Mouse (Mus musculus): Measurements from ENCODE around the gene Uchl4. TPM values are rescaled to one million over a fixed set of nuclear protein-coding genes. Genes with fewer than 3 reads are reported as not detected.

The Uchl4 gene
- polyA plus RNA-seq, 1 experiment, result 0.11 TPM

DNA sequence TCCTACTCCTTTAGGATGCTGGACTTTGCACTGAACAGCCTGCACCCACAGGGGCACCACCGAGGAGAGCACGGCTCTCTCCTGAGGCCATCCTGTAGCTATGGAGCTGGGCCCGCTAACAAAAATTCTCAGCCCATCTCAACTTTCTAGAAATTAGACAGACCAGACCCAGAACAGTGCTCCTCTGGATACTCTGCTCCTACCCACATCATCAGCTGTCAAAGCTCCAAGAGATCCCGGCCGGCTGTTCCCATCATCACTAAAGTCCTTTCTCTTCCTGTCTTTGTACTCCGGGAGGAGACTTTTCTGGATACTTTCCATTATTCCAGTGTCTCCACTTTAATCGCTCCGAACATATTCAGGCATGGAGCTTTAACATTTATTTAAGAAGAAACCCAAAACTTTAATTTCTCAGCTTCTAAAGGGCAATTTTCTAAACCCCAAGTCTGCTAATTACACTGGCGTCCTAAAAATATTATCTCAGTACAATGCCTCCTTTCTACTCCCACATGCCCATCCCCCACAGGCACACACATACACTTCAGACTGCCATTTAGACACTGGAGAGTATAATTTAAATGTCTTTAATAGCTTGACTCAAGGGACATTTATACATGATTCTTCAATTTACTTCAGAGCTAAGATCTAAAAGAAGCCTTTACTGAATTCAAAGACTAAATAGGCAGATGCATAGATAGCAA, 2.6 kb upstream of the Uchl4 start:
- no peaks in the 10 kb centered on the region for H3K27me3 ChIP-seq (ENCODE audit: control insufficient read depth, insufficient read depth, low read length)
- DNase-seq, result no peak
- TF ChIP-seq CTCF (IDR thresholded peaks at IDR 0.05; ENCODE audit: borderline replicate concordance, insufficient read depth, low read depth, low read length) (no peak), POLR2A (IDR thresholded peaks at IDR 0.05; ENCODE audit: borderline replicate concordance, insufficient read depth, low read length) (no peak)
- 0 out of 2 replicates have a peak, but pooled peaks cover 6% of the 10 kb centered on the region for H3K4me1 ChIP-seq (ENCODE audit: control insufficient read depth, insufficient read depth, low read length)
- H3K27ac ChIP-seq (ENCODE audit: insufficient read depth, low read length), result no peak overlapping the region
- H3K4me3 ChIP-seq (replicated peaks; ENCODE audit: insufficient read depth, low read depth, low read length), result no peak overlapping the region
- 55% methylated on average over 9 of the region's 9 CpGs for WGBS

GRCm38 (mm10) chr9:64233656-64234055, 1.3 kb upstream of the Uchl4 start:
- H3K27ac ChIP-seq (ENCODE audit: insufficient read depth, low read length), result no peak overlapping the region
- 0 out of 2 replicates have a peak, but pooled peaks cover 6% of the 10 kb centered on the region for H3K4me1 ChIP-seq (ENCODE audit: control insufficient read depth, insufficient read depth, low read length)
- WGBS, result 71% methylated on average over 5 of the region's 5 CpGs
- H3K4me3 ChIP-seq (replicated peaks; ENCODE audit: insufficient read depth, low read depth, low read length), result no peak overlapping the region
- no peaks in the 10 kb centered on the region for H3K27me3 ChIP-seq (ENCODE audit: control insufficient read depth, insufficient read depth, low read length)
- TF ChIP-seq CTCF (IDR thresholded peaks at IDR 0.05; ENCODE audit: borderline replicate concordance, insufficient read depth, low read depth, low read length) (no peak), POLR2A (IDR thresholded peaks at IDR 0.05; ENCODE audit: borderline replicate concordance, insufficient read depth, low read length) (no peak)
- no peak for DNase-seq

GRCm38 (mm10) chr9:64236056-64236455, 1.1 kb downstream of the Uchl4 start:
- no peak overlapping the region for H3K27ac ChIP-seq (ENCODE audit: insufficient read depth, low read length)
- no peak for DNase-seq
- no peak overlapping the region for H3K4me3 ChIP-seq (replicated peaks; ENCODE audit: insufficient read depth, low read depth, low read length)
- TF ChIP-seq POLR2A (IDR thresholded peaks at IDR 0.05; ENCODE audit: borderline replicate concordance, insufficient read depth, low read length) (no peak), CTCF (IDR thresholded peaks at IDR 0.05; ENCODE audit: borderline replicate concordance, insufficient read depth, low read depth, low read length) (no peak)
- H3K27me3 ChIP-seq (ENCODE audit: control insufficient read depth, insufficient read depth, low read length), result no peaks in the 10 kb centered on the region
- peaks cover 3% of the 10 kb centered on the region; the same call in 1 of the 2 replicates for H3K4me1 ChIP-seq (ENCODE audit: control insufficient read depth, insufficient read depth, low read length)
- 96% methylated on average over 7 of the region's 7 CpGs for WGBS

GRCm38 (mm10) chr9:64240116-64240515, 5.1 kb downstream of the Uchl4 start:
- TF ChIP-seq POLR2A (IDR thresholded peaks at IDR 0.05; ENCODE audit: borderline replicate concordance, insufficient read depth, low read length) (no peak), CTCF (IDR thresholded peaks at IDR 0.05; ENCODE audit: borderline replicate concordance, insufficient read depth, low read depth, low read length) (no peak)
- Histone ChIP-seq H3K27me3 (ENCODE audit: control insufficient read depth, insufficient read depth, low read length) (no peaks in the 10 kb centered on the region), H3K4me1 (ENCODE audit: control insufficient read depth, insufficient read depth, low read length) (no peaks in the 10 kb centered on the region; the same call in 1 of the 2 replicates), H3K27ac (ENCODE audit: insufficient read depth, low read length) (no peak overlapping the region), H3K4me3 (replicated peaks; ENCODE audit: insufficient read depth, low read depth, low read length) (no peak overlapping the region)
- WGBS, result 57% methylated on average over 2 of the region's 2 CpGs
- DNase-seq, result no peak

DNA sequence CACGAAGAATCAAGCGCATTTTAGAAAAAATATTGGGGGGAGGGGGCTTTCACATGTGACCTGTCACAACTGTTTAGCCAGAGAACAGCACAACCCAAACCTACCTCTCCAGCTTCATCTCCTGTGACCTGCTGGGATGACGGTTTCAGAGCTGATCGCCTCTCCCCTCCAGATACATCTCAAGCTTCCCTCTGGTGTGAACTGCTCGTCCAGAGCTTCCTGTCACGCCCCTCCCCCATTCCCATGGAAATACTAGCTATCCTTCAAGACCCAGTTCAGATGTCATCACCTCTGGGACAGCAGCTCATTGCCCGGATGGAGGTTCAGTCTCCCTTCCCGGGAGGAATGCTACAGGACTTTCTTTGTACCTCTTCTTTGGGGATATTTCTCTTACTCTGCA, 5.7 kb downstream of the Uchl4 start:
- WGBS, result 64% methylated on average over 8 of the region's 8 CpGs
- no peak for DNase-seq
- no peak overlapping the region for H3K27ac ChIP-seq (ENCODE audit: insufficient read depth, low read length)
- H3K27me3 ChIP-seq (ENCODE audit: control insufficient read depth, insufficient read depth, low read length), result no peaks in the 10 kb centered on the region
- no peaks in the 10 kb centered on the region; the same call in 1 of the 2 replicates for H3K4me1 ChIP-seq (ENCODE audit: control insufficient read depth, insufficient read depth, low read length)
- TF ChIP-seq CTCF (IDR thresholded peaks at IDR 0.05; ENCODE audit: borderline replicate concordance, insufficient read depth, low read depth, low read length) (no peak), POLR2A (IDR thresholded peaks at IDR 0.05; ENCODE audit: borderline replicate concordance, insufficient read depth, low read length) (no peak)
- H3K4me3 ChIP-seq (replicated peaks; ENCODE audit: insufficient read depth, low read depth, low read length), result no peak overlapping the region

DNA sequence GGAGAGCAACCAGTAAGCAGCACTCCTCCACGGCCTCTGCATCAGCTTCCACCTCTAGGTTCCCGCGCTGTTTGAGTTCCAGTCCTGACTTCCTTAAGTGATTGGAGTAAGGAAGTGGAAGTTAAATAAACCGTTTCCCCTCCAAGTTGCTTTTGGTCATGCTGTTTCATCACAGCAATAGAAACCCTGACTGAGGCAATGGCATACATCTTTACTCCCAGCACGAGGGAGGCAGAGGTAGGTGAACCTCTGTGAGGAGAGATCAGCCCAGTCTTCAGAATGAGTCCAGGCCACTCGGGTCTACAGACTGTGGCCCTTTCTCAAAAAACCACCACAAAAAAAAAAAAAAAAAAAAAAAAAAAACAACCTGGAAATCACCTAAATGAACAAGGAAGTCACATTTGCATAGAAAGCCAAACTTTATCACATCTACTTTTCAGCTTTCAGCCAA, 7.4 kb downstream of the Uchl4 start:
- H3K4me3 ChIP-seq (replicated peaks; ENCODE audit: insufficient read depth, low read depth, low read length), result no peak overlapping the region
- TF ChIP-seq POLR2A (IDR thresholded peaks at IDR 0.05; ENCODE audit: borderline replicate concordance, insufficient read depth, low read length) (no peak), CTCF (IDR thresholded peaks at IDR 0.05; ENCODE audit: borderline replicate concordance, insufficient read depth, low read depth, low read length) (no peak)
- 82% methylated on average over 6 of the region's 6 CpGs for WGBS
- H3K27ac ChIP-seq (ENCODE audit: insufficient read depth, low read length), result no peak overlapping the region
- H3K27me3 ChIP-seq (ENCODE audit: control insufficient read depth, insufficient read depth, low read length), result no peaks in the 10 kb centered on the region
- no peak for DNase-seq
- H3K4me1 ChIP-seq (ENCODE audit: control insufficient read depth, insufficient read depth, low read length), result no peaks in the 10 kb centered on the region; the same call in 1 of the 2 replicates

GRCm38 (mm10) chr9:64249371-64249770, 14.4 kb downstream of the Uchl4 start:
- WGBS, result 90% methylated on average over 1 of the region's 1 CpGs
- Histone ChIP-seq H3K4me3 (replicated peaks; ENCODE audit: insufficient read depth, low read depth, low read length) (no peak overlapping the region), H3K4me1 (ENCODE audit: control insufficient read depth, insufficient read depth, low read length) (no peaks in the 10 kb centered on the region; the same call in 1 of the 2 replicates), H3K27ac (ENCODE audit: insufficient read depth, low read length) (no peak overlapping the region), H3K27me3 (ENCODE audit: control insufficient read depth, insufficient read depth, low read length) (no peaks in the 10 kb centered on the region)
- DNase-seq, result no peak
- TF ChIP-seq CTCF (IDR thresholded peaks at IDR 0.05; ENCODE audit: borderline replicate concordance, insufficient read depth, low read depth, low read length) (no peak), POLR2A (IDR thresholded peaks at IDR 0.05; ENCODE audit: borderline replicate concordance, insufficient read depth, low read length) (no peak)

DNA sequence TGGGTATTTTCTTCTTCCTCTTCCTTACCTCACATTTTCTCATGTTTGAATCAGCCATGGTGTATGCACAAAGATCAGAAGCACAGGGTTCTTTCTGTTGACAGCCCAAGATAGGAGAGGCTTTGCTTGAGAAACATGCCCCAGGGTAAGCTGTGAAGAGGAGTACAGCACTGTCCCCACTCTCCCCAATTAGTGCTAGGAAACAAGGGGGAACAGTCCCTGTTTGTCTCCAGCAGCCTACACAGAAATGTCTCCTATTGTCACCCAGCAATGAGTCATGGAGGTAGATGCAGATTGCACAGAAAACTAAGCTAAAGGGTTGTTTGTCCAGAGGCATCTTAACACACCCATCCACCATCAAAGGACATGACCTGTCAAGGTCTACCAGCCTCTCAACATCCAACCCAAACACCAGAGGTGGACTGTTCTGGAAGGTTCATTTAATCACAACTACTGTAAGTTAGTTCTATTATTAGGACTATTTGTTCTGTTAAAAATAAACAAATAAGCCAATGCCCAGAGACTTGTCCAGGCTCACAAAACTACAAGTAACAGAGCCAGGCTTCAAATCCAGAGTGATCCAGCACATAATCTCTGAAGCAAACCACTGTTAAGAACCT, 15.2 kb downstream of the Uchl4 start:
- TF ChIP-seq POLR2A (IDR thresholded peaks at IDR 0.05; ENCODE audit: borderline replicate concordance, insufficient read depth, low read length) (no peak), CTCF (IDR thresholded peaks at IDR 0.05; ENCODE audit: borderline replicate concordance, insufficient read depth, low read depth, low read length) (no peak)
- no peak for DNase-seq
- Histone ChIP-seq H3K4me3 (replicated peaks; ENCODE audit: insufficient read depth, low read depth, low read length) (no peak overlapping the region), H3K27me3 (ENCODE audit: control insufficient read depth, insufficient read depth, low read length) (no peaks in the 10 kb centered on the region), H3K4me1 (ENCODE audit: control insufficient read depth, insufficient read depth, low read length) (no peaks in the 10 kb centered on the region; the same call in 1 of the 2 replicates), H3K27ac (ENCODE audit: insufficient read depth, low read length) (no peak overlapping the region)
